Mouse (Mus musculus) T-helper 1 cell (primary cell): Measurements from ENCODE around the gene Clasp2.

ENCODE experiments used
- in situ Hi-C: fragments of 300-600 bp; cut with MboI, MseI; formaldehyde crosslinking; loops from one replicate; pipeline ENCODE4 v1.15.1; 2025; ENCODE audit warnings: high pct_unique_total_duplicates

Gene Clasp2

GRCm38 (mm10) chr9:113930534-113931374 is 189.5 kb downstream of the Clasp2 start, which contains the start of gene Ubp1:
Gene Ubp1, plus strand, starts transcription at chr9:113930934.
- in situ Hi-C loops, result no loop called here

DNA sequence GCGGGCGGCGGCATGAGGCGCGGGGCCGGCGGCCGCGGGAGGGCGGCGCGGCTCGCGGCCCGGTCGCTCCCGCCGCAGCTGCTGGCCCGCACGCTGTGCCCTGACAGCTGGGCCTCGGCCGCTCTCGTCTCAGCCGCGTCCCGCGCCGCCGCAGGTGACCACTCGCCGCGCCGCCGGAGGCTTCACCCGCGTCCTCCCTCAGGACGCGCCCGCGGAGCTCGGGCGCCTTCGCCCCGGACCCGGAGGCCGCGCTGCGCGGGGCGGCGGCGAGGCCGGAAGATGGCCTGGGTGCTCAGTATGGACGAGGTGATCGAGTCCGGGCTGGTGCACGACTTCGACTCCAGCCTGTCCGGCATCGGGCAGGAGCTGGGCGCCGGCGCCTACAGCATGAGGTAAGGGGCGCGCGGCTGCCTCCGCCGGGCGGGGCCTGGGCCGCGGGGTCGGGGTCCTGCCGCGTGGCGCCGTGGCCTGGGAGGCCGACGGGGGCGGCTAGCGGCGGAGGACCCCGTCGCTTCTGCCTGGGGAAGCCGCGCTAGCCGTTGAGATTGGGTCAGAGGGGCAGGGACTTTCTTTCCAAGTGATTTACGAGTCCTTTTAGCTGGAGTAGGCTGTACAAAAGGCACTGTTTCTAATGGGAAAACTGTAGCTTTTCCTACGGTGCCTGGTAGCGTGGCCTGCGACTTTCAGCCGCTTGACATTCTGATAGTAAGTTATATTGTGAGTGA is 190.3 kb downstream of the Clasp2 start:
- in situ Hi-C loops, result no loop called here

- in situ Hi-C loops, result no loop called here
Measured at GRCm38 (mm10) chr9:113932100-113932470, 190.8 kb downstream of the Clasp2 start.

- in situ Hi-C loops, result no loop called here
Measured at GRCm38 (mm10) chr9:113932501-113932900, 191.2 kb downstream of the Clasp2 start.

DNA sequence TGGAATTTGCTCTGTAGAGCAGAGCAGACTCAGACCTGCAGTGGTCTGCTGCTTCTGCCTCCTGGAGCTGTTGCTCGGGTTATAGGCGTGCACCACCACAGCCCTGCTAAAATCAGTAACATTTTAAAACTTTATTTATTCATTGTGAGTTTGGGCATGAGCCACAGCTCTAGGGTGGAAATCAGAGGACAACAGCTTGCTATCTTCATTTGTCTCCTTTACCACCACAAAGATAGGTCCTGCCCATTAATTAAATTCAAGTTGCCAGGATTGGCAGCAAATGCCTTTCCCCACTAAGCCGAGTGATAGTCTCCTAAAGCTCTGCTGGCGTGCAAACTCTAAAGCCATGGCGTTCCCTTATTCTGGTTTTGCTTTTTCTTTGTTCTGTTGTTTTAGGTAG is 194.4 kb downstream of the Clasp2 start:
- in situ Hi-C loops, result no loop called here

DNA sequence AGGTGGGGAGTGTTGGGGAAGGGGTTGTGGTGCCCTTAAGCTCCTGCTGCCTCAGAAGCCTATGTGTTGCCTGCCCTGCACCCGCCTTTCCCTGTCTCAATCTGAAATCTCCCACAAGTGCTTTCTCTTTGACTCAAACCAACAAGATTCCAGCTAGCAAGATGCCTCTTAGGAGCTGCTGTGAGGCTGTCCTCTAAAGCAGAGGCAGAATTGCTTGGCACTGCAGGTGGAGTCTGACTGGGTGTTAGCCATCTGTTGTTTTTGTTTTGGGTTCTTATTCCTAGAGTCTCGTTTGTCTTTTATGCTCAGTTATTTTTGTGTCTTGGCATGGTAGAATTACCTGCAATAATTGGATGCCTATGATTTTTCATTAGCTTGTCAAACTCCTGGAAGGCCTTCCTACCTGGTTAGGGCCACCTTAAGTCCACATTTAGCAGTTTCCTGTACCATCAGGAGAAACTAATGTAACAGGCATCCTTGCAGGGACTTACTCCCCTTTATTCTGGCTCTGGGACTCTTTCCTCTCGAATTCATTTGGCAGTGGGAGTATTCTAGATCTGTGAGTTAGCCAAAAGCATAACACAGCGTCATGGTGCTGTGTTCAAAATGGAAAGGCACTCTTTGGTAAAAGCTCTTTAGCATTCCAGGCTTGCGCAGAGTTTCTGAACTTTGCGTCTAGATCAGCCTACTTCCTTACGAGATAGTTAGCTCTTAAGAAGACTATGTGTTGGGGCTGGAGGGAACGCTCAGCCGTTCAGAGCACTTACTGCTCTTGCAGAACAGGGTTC is 198.0 kb downstream of the Clasp2 start:
- in situ Hi-C loops, result no loop called here

GRCm38 (mm10) chr9:113941103-113941805 is 200.0 kb downstream of the Clasp2 start:
- in situ Hi-C loops, result no loop called here

GRCm38 (mm10) chr9:113943372-113943771 is 202.1 kb downstream of the Clasp2 start:
- in situ Hi-C loops, result no loop called here

DNA sequence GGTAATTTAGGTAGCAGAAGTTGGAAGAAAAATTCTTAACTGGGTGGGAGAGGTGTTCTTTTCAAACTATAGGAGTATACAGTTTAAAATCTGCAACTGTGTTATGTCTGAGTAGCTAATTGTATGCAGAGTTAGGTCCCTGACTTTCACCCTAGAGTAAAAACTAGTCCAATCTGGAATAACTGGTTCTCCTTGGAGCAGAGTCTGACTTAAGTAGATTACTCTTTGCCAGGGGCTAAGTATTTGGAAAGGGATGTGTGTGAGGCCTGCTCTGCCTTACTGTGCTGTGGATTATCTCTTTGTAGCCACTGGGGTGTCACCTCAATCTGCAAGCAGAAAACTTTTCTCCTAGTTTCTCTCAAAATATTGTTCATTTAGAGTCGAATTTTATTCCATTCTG is 205.9 kb downstream of the Clasp2 start:
- in situ Hi-C loops, result no loop called here

DNA sequence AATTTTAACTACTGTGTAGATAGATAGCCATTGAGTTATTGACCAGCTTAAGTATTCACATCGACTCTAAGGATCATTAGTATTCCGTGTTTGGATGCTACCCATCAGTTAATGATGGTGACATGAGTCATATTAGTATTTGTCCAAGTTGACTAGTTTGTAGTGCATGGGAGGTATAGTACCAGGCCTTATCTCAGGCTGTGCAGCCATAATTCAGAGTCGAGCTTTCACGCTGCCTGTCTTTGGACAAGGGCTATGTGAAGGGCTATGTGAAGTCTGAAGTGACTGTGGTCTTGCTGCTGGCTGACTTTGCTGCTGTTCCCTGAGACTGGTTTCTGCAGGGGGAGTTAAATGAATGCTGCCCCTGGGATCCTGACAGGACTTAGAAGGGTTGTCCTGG is 216.5 kb downstream of the Clasp2 start:
- in situ Hi-C loops, result no loop called here

DNA sequence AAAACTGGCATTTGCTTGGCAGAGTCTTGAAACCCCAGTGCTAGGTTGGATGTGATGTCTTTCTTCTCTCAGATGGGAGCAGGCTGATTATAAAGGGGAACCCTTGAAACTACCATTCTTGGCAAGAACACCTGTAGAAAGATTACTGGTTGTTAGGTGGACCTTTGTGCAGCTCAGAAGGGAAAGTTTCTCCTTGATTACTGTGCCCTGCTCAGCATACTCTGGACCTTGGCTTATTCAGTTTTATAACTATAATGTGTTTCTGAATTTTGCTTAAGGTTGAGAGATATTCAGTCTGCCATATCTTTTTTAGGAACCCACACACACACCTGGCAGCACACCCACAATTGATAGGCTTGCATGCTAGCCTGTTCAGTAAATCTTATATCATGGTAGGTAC is 222.4 kb downstream of the Clasp2 start:
- in situ Hi-C loops, result no loop called here

GRCm38 (mm10) chr9:113964415-113964814 is 223.1 kb downstream of the Clasp2 start:
- in situ Hi-C loops, result no loop called here

- in situ Hi-C loops, result no loop called here
Measured at GRCm38 (mm10) chr9:113966838-113967237, 225.6 kb downstream of the Clasp2 start.

DNA sequence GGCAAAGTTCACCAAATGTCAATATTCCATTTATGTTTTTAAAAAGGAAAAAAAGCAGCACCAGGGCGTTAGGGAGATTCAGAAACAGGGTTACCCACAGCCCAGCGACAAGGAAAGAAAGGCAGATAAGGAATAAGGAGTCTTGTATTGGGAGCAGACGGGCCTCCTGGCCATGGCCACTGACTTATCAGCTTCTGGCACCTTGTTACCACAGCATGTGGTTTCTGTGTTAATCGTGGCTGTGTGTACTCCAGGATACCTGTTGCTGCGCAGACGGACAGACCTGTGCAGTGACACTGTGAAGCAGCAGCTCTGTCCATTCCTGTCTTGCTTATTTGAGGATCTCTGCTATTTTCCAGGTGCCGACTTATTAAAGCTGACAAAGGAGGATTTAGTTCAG is 227.7 kb downstream of the Clasp2 start:
- in situ Hi-C loops, result no loop called here
